Mouse (Mus musculus) small intestine, adult 10 weeks (tissue): Measurements from ENCODE around the gene Aqp11. TPM values are rescaled to one million over a fixed set of nuclear protein-coding genes. Genes with fewer than 3 reads are reported as not detected.

Source experiments
- polyA plus RNA-seq: library from polyadenylated mRNA; stranded (reverse); fragments of 350-450 nt; fragmentation: Illumina TruSeq; extraction: RNeasy Lipid Tissue Mini Kit (QIAGEN cat#74804); gene quantifications from one replicate; pipeline ENCODE4 v1.2.3, GENCODE M21; 2014; ENCODE audit warnings: low replicate concordance

Gene Aqp11
- 150 TPM for polyA plus RNA-seq

GRCm38 (mm10) chr7:97737638-97738456 is at the start of gene Aqp11:
Aqp11 (minus strand) TSS chr7:97738289.

GRCm38 (mm10) chr7:97696506-97697254 is 41.4 kb downstream of the Aqp11 start, which contains the start of gene Clns1a:
Clns1a (plus strand) TSS chr7:97696634.

Other genes starting within 250 kb of the Aqp11 start
- 60.2 TPM for gene Aamdc, start 158.8 kb downstream of the Aqp11 start, polyA plus RNA-seq
- gene Rsf1, start 158.4 kb downstream of the Aqp11 start, polyA plus RNA-seq = 17.9 TPM
- gene Clns1a, start 41.7 kb downstream of the Aqp11 start, polyA plus RNA-seq = 58.5 TPM
- gene Pak1, start 50.3 kb upstream of the Aqp11 start, polyA plus RNA-seq = 95.5 TPM
- gene Gdpd4, start 181.7 kb upstream of the Aqp11 start, polyA plus RNA-seq = not detected